Mouse (Mus musculus) embryonic facial prominence, embryonic 13.5 days (tissue): Measurements from ENCODE around the gene Spag6. TPM values are rescaled to one million over a fixed set of nuclear protein-coding genes. Genes with fewer than 3 reads are reported as not detected.

ENCODE experiments used
- ATAC-seq: fragments of 200-750 bp; cut with Nextera tagmentation; 2 replicates; pipeline ENCODE4 v1.8.0; 2017; ENCODE audit warnings: low read depth; ENCODE audit not compliant: insufficient number of reproducible peaks, insufficient read depth, low FRiP score, low TSS enrichment
- H3K27ac ChIP-seq: fragments of 300-500 bp; sonication (generic); 2 replicates; pipeline ENCODE4 v1.5.1; 2015; ENCODE audit warnings: moderate library complexity, mild to moderate bottlenecking, inconsistent platforms
- H3K27me3 ChIP-seq: fragments of 300-500 bp; sonication (generic); 2 replicates; pipeline ENCODE4 v1.6.1; 2015; ENCODE audit warnings: mild to moderate bottlenecking, inconsistent platforms
- H3K36me3 ChIP-seq: fragments of 300-500 bp; sonication (generic); 2 replicates; pipeline ENCODE4 v1.6.1; 2015; ENCODE audit warnings: mild to moderate bottlenecking, inconsistent platforms
- H3K4me1 ChIP-seq: fragments of 300-500 bp; sonication (generic); 2 replicates; pipeline ENCODE4 v1.6.1; 2015; ENCODE audit warnings: inconsistent platforms
- H3K4me2 ChIP-seq: fragments of 300-500 bp; sonication (generic); 2 replicates; pipeline ENCODE4 v1.6.1; 2015; ENCODE audit warnings: moderate library complexity, mild to moderate bottlenecking, inconsistent platforms
- H3K4me3 ChIP-seq: fragments of 300-500 bp; sonication (generic); 2 replicates; pipeline ENCODE4 v1.5.1; 2015; ENCODE audit warnings: mild to moderate bottlenecking, inconsistent platforms
- H3K9ac ChIP-seq: fragments of 300-500 bp; sonication (generic); 2 replicates; pipeline ENCODE4 v1.6.1; 2015; ENCODE audit warnings: mild to moderate bottlenecking, inconsistent platforms
- H3K9me3 ChIP-seq: fragments of 300-500 bp; sonication (generic); 2 replicates; pipeline ENCODE4 v1.6.1; 2016; ENCODE audit warnings: inconsistent platforms
- WGBS: fragments of 180-500 bp; shearing (Covaris S2); methylation state at CpG from one replicate; pipeline ENCODE4 v1.1.7; 2015; ENCODE audit warnings: mixed read lengths; 5-methylcytosine and 5-hydroxymethylcytosine counted together
- polyA plus RNA-seq: library from polyadenylated mRNA; unstranded; fragments of >200 nt; fragmentation: Nextera tagmentation; extraction: Ambion mirVana; gene quantifications from 2 replicates; pipeline ENCODE4 v1.2.1, GENCODE M21; 2015

Gene Spag6
- polyA plus RNA-seq, 1 experiment from 2014 or later = 0.11 TPM

- H3K27ac ChIP-seq = no peak overlapping the region
- H3K4me3 ChIP-seq = no peak overlapping the region
- H3K4me2 ChIP-seq = no peak overlapping the region
- no peak for ATAC-seq
- H3K9ac ChIP-seq = no peak overlapping the region
- WGBS = 45% methylated on average over 8 of the region's 8 CpGs
- H3K4me1 ChIP-seq = peaks cover 26% of the 10 kb centered on the region
- no peaks in the 10 kb centered on the region for H3K36me3 ChIP-seq
- H3K27me3 ChIP-seq = peaks cover 64% of the 10 kb centered on the region
- no peaks in the 10 kb centered on the region for H3K9me3 ChIP-seq
Observed at GRCm38 (mm10) chr2:18797776-18798175, 103.9 kb downstream of the Spag6 start.

GRCm38 (mm10) chr2:18799265-18799965 is 105.6 kb downstream of the Spag6 start:
- peak overlapping the region; percentile 63 for H3K9ac ChIP-seq
- 12% methylated on average over 17 of the region's 17 CpGs for WGBS

More at GRCm38 (mm10) chr2:18799265-18799965, 105.6 kb downstream of the Spag6 start:
- Histone ChIP-seq H3K4me2 (peak overlapping the region; percentile 74), H3K36me3 (no peaks in the 10 kb centered on the region), H3K27ac (no peak overlapping the region), H3K9me3 (no peaks in the 10 kb centered on the region), H3K4me1 (peaks cover 26% of the 10 kb centered on the region), H3K4me3 (peak overlapping the region; percentile 46), H3K27me3 (peaks cover 79% of the 10 kb centered on the region)
- ATAC-seq = no peak

Other genes starting within 250 kb of the Spag6 start
- gene Commd3, start 21.6 kb upstream of the Spag6 start, polyA plus RNA-seq = 238 and 240 TPM in 2 replicates
- 27.6 and 28.8 TPM in 2 replicates for gene Bmi1, start 17.0 kb upstream of the Spag6 start, polyA plus RNA-seq